Mouse (Mus musculus): ENCODE measurements around the gene Ppm1n.
"Not testable (repeated sequence)": the region's sequence is repeated elsewhere in the genome, so short reads cannot be mapped to it uniquely, and the experiment has no call there.

Gene Ppm1n

DNA sequence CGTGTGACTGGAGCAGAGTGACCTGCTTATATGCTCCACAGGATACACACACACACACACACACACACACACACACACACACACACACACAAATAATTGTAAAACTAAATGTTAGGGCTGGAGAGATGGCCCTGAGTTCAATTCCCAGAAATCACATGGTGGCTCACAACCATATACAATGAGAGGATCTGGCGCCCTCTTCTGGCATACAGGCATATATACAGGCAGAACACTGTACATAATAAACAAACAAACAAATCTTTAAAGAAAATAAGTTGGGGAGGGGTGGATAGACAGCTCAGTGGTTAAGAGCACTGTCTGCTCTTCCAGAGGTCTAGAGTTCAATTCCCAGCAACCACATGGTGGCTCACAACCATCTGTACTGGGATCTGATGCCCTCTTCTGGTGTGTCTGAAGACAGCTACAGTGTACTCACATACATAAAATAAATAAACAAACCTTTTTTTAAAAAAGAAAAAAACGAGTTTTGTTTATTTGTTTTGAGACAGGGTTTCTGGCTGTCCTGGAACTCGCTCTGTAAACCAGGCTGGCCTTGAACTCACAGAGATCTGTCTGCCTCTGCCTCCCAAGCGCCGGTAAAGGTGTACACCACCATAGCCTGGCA lies 1.9 kb upstream of the Ppm1n start:
- DNase-seq: not testable (repeated sequence)

DNA sequence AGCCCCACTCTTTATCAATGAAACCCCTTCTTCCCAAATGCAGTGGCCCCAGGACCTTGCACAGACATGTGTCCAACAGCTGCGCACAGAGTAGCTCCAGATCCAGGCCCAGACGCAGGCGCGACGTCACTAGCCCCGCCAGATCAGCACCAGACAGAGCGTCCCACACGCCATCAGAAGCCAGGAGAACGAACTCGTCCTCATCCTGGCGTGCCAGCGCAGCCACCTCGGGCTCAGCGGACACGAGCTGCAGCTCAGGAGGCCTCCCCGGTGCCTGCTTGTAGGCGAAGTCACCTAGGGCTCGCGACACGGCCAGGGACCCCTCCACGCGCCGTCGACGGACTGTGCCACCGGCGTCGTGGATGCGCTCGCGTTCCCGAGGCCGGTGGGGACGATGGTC lies 812 bp downstream of the Ppm1n start:
- no peak for DNase-seq

DNA sequence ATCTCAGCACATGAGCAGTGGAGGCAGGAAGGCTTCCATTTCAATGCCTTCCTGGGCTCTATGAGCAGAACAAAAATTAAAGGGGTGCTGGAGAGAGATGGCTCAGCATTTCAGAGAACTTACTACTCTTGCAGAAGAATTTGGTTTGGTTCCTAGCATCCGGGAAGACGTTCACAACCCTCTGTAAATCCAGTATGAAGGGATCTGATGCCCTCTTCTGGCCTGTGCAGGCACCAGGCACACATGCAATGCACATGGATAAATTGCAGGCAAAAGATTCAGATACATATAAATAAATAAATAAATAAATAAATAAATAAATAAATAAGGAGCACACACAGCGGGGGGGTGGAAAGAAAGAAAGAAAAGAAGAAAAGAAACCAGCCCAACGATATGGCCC lies 3.6 kb downstream of the Ppm1n start:
- no peak for DNase-seq

DNA sequence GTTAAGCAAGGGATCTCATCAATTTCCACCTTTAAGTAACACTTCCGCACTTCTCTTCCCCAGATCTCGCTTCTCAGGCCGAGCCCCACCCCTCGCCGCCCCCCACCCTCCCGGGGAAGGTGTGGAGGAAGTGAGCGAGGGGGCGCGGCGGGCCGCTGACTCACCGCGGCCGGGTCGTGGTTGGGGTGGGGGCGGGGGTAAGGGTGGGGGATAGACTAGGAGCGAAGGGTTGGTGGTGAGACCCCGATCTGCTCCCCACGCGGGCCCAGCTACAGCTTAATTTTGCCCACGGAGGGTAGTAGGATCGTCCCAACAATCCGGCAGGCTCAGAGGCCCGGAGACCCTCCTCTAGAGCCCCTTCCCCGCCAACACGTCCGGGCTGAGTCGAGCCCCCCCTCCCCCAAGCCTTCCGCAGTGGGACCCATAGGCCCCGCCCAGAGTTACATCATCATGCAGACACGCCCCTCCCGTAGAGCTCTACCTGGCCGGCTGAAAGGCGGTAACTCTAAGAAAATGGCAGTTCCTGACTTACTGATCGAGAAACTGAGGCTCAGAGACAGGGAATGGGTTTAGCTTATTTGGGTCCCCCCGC lies 7.6 kb downstream of the Ppm1n start:
- DNase-seq: peak; percentile 73

DNA sequence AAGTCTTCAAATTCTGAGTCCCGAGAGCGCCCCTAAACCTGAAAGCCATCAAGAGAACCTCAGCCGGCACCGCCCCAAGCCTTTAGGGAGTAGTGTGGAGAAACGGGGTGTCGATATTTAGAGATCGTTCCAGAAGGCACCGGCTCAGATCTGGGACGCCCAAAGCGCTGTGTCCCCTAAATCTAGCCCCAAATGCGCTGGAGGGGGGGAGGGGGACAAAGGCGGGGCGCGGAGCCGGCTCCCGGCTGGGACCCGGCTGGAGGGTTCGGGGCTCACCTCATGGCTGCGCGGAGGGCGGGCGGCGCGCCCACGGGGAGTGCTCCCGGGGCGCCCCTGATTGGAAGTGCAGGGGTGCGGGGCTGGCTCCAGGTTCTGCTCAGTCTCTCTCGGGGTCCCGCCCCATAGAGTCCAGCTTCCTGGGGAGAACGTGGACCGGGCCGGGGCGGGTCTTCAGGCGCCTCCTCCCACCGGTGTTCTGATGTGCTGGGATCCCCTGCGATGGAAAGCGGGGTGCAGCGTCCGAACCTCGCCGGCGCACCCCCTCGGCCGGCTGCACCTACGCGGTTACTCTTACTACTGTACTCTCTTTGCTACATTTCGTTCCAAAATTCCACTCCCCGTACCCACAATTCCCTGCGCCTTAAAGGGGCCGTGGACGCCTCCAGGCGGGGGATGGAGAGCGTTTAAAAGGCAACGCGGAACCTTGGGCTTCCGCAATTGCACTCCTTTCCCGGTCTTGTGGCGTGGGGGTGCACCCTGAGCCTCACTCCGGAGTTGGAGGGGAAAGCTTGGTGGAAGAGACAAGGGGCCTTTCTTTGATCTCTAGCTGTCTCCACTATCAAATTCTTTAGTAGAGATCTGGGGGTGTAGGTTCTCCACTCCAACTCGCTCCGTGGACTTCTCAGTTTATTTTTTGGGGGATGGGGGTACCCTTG lies 8.4 kb downstream of the Ppm1n start, which contains the start of gene Vasp:
Vasp (minus strand) TSS at position 580 of the 935 bp plus-strand sequence.
- DNase-seq: peak; percentile 79

DNA sequence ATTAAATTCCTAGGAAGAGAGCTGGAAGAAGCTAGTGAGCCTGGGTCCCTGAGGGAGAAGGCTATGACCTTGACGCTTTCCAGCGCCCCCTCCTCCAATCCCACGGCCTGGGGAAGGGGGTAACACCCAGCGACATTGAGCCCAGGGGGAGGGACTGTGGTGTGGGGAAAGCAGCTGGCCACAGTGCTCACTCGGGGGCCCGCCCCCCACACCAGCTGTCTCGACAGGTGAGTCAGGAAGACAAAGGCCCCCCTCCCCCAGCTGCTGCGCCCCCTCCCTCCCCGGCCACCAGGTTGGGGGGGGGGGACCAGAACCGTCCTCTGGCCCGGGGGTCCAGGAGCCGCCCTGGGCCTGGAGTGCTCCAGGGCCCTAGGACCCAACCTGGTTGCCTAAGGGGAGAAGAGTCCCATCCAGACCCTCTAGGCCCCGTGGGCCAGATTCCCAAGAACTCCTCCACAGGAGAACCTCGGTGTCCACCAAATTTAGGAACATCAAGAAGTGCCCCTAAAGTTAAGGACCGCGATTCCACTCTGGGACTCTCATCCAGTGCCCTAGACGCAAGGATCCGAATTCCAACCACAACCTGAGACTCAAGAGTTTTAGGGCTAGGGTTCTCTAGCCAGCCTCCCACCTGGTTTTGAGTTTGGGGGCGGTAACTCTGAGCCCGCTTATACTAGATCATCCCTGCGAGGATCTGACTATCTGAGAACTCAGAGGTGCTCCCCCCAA lies 9.2 kb downstream of the Ppm1n start:
- peak; percentile 62 for DNase-seq

DNA sequence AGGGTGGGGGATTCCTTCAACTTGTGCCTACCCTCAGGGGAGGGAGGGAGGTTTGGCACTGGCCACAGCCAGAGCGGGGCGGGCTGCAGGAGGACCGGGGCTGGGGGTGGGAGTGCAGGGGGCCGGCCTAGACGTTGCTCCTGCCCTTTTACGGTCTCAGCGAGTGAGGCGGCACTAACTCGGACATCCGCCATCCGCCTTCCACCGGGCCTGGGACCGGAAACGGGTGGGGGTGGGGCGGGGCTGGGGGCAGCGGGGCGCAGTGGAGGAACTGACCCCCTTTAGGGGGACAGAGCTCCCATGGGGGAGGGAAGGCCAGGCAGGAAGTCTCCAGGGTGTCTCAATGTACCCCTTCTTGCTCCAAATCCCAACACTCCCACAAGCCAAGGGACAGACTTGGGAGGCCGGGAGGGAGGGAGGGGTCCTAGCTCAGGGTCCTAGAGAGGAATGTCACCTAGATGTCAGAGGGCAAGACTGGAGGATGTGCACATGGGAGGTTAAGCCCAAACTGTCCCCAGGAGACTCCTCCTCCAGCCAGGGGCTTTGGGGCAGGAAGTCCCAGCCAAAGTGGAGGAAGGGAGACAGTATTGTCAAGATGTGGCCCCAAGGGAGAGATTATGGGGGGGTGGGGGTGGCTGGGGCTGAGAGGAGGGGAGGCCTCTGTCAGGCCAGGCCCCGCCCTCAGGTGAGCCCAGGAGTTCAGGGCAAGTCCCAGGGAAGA lies 10.0 kb downstream of the Ppm1n start:
- DNase-seq: peak; percentile 42

DNA sequence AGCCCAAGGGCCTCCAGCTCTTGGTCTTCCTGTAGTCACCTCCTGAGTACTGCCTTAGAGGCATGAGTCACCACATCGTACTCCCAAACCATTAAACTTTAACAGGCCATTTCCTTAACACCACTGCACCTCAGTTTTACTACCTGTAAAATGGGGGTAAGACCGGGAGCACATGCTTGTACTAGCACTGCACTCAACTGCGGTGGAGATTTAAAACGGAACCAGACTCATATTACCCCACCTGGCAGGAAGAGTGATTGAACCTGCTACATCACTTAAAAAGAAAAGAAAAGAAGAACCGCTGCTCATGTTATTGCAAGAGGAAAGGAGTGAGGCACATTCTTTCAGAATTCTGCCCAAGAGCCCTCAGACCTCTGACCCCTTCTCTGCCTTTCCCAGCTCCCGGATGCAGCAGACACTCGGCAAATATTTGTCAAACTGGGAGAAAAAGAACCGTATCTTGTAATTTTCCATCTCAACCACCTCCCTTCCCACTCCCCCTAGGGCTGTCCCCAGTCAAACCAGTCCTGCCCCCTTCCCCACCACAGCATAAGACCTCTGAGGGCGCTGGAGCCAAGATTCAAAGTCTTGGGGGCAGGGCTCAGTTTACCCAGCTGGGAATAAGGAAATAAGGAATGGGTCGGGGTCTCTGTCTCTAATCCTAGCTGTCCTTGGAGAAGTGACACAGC lies 10.7 kb downstream of the Ppm1n start:
- no peak for DNase-seq

DNA sequence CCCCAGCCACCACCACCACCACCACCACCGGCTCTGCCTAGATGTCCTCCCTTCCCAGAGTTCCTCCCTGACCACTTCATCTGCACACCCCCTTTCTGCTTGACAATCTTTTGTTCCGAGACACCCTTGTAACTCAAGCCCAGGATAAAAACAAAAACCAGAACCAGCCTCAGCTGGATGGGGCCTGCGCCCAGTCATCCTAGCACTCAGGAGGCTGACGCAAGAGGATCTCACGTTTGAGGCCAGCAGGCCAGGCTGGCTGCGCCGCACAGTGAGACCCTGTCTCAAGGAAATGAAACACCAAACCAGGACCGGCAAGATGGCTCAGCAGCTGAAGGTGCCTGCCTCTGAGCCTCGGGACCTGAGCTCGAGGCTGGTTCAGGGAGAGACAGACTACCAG lies 12.8 kb downstream of the Ppm1n start:
- no peak for DNase-seq

DNA sequence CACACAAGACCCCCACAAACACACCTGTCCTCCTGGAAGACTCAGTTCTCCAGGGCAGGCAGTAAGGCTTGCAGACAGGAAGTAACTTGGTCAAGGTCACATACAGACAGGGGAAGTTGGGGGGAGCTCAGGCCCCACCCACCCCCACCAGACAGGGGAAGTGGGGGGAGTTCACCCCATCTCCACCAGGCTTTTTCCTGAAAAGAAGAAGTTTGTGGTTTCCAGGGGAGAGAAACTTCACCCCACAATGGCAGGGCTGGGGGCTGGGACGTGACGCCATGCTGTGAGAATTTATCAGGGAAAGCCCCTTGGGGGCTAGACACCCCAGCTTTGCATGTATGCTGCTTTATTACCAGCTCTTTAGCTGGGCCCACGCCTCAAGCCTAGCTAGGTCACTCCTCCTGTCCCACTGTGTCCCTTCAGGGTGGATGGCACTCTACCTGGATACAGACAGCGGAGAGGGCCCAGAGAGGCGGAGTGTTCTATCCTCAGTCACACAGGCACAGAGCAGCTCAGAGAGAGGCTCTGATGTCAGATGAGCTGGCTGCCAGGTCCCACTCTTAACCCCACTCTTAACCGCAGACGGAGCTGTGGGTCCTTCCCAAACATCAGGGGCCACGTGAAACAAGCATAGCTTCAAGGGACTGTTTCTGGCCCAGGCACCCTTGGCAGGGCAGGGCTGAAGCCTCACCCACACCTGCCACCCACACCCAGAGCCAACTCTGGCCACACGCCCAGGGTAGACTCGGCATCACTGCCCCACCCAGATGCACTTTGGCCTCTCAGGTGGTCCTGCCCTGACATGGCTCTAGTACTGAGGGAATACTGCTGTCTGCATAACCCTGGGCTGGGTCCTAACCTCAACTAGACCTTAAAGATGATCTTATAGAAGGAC lies 13.7 kb downstream of the Ppm1n start:
- DNase-seq: peak; percentile 49

DNA sequence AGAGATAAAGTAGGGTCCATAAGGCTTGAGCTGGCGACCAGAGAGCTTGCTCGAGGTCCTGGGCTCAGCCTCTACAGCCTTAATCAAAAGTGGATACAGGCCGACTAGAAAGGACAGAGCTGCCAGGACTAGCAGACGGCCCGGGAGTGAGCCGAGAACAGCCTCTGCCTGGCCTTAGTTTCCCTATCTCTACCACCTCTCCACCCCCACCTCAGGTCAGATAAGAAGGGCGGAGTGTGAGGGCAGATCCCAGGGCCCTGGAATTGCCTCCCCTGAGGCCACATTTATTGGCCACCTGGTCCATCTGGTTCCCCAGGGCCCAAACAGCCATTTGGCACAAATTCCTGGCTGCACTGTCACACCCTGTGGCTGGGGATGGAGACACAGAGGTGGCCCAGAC lies 14.7 kb downstream of the Ppm1n start:
- DNase-seq: peak; percentile 68

DNA sequence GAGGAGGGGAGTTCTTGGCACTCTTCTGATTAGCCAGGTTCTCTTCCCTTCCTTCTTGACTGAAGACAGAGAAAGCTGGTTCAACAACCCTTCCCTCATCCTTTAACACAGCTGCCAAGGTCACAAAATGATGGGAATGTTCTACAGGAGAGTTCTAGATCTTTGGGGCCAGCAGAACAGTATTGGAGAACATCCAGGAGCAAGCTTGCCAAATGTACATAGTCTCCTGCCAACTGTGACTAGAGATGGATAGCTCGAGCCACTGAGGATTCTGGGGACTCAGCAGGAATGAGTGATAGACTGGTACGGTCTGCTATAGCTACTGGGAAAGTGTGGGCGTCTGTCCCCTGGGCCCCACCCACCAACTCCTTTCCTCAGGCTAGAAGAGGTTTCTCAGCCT lies 21.5 kb downstream of the Ppm1n start:
- DNase-seq: peak; percentile 46

DNA sequence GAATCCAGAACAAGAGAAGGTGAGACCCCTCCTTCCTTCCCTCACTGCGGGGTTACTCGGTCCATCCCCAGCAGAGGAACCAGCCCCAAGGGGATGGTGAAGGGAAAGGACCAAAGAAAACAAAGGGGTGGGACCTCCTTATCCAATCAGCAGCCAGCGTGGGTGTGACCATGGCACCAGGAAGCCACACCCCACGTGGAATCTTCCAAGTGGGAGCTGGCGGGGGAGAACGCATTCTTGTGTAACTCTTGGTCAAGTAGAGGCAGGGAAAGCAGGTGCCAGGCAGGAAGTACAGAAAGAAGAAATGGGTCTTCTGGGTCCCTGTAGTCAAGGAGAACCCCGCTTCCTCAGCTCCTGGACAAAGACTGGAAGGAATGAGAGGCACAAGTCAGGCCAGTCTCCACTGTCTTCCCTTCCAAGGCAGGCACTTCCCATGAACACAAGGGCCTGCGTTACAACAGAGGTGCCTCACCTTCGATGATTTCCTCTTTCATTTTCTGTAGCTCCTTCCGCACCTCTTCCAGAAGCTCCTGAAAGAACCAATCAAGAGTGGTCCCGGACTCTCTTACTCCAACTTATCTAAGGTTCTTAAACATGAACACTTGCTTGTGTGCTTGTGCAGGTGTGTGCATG lies 22.4 kb downstream of the Ppm1n start:
- DNase-seq: no peak

DNA sequence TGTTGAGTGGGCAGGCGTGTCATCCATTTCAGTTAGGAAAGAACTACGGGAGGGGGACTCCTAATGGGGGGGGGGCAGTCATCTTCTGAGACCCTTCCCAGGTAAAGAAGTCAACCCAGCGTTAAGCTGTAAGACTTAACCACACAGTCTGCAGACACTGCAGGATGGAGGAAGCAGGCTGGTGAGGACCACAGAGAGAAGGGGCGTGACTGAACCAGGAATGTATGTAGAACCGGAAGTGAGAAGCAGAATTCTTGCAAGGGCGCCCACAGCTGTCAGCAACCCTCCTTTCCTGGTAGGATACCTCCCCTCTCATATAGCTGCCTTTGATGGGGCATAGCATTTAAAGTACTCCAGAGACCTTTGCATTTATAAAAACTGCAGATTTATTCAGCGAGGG lies 23.3 kb downstream of the Ppm1n start:
- no peak for DNase-seq

DNA sequence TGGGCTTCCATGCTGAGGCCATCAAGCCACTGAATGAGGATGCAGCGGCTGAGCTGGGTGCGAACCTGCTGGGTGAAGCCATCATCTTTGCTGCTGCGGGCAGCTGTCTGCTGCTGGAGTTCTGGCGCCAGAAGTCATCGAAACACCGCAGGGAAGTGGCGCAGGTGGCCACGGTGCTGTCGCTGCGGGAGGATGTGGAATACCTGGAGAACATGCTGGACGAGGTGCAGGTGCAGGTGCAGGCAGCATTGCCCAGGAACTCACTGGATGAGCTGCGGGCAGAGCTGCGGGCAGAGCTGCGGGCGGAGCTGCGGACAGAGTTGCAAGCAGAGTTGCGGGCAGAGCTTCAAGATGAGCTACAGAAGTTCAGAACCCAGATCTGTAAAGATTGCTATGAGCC lies 24.5 kb downstream of the Ppm1n start:
- no peak for DNase-seq

DNA sequence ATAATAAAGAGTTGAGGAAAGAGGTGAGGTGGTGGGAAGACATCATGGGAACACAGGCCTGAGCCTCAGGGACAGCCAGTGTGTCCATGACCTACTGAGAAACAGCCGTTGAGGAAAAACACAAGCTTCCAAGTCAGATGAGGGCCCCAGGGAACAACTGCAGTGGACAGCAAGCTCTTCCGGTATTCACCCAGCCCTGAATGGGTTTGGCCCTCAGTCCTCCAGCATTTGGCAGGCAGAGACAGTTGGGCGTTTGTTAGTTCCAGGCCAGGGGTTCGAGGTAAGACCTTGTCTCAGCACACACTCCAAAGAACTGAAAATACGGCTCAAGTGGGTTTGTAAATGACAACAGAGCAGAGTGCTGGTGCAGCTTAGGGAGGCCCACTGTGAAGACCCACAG lies 26.4 kb downstream of the Ppm1n start:
- no peak for DNase-seq

DNA sequence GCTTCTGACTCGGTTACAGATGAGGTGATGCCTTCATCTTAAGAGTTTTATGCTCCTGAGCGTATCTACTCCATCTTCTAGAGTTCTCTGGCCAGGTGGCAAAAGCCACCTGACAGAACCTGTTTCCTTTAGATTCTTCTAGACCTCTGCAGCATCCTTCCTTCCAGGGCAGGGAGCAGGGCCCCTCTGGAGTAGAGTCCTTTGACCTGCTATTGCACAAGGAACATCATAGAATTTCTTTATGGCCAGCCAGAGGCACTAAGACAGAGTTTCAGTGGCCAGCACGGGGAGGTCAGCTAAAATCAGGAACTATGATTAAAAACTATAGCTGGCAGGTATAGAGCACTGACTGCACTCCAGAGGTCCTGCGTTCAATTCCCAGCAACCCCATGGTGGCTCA lies 27.8 kb downstream of the Ppm1n start:
- no peak for DNase-seq

DNA sequence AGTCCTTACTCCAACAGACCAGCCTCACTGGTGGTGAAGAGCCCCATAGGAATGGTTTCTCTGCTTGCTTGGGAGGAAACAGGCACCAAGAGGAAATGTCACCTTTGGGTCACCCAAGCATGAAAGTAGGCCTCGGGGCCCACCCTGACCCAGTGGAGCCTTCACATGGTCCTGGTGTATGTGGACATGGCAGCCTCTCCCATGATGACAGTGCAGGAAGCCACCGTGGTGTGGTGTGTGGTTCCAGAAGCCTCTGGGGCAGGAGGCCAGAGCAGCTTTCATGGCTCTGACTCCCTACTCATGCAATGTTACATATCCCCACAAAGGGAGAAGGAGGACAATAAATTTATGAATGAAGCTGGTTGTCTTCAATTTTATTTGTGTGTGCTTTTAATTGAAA lies 32.4 kb downstream of the Ppm1n start:
- DNase-seq: no peak

DNA sequence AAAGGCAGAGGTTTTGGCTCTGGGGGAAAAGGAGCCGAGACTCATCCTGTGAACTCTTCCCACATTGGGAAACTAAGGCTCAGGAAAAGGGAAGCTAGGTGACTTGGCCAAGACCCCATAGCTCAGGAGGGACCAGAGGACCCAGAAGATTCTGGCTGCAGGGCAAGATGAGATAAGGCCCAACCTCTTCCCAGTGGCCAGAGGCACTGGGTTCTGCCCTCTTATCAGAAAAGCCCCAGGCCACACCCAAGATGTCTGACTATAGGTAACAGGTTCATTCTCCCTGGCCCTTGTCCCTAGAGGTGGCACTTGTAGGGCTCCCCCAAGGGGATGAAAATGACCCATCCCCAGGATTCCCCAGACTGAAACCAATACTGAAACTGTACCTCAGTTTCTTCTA lies 33.0 kb downstream of the Ppm1n start:
- DNase-seq: no peak

DNA sequence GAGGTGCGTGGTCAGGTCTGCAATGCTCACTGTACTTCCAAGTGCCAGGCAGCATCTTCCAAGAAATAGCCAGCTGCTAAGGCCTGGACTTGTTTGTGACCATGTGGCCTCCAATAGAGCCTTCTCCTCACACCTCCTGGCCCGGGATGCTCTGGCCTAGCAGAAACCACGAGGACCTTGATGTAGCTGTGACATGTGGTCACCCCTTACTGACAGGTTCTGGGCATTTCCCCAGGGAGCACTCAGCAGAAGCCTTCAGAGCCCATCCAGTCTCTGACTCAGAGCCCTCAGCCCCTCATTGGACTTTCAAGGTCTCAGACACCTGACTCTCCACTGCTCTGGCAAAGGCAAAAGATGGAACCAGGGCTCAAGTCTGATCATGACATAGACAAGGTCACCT lies 34.8 kb downstream of the Ppm1n start:
- DNase-seq: no peak

Data from cerebellum, adult 11-12 months (tissue).